Mouse (Mus musculus) midbrain, embryonic 11.5 days (tissue): ENCODE results near the gene Mcm3. TPM values are rescaled to one million over a fixed set of nuclear protein-coding genes. Genes with fewer than 3 reads are reported as not detected.
"Not testable (repeated sequence)": the region's sequence is repeated elsewhere in the genome, so short reads cannot be mapped to it uniquely, and the experiment has no call there.

ENCODE experiments used
- ATAC-seq: fragments of 200-750 bp; cut with Nextera tagmentation; 2 replicates; pipeline ENCODE4 v1.8.0; 2017; ENCODE audit warnings: moderate TSS enrichment, moderate library complexity; ENCODE audit not compliant: low FRiP score
- DNase-seq: peaks from one replicate; pipeline ENCODE4 v3.0.0; 2015; ENCODE audit warnings: low spot score; ENCODE audit errors: missing footprints
- H3K27ac ChIP-seq: fragments of 300-500 bp; sonication (generic); 2 replicates; pipeline ENCODE4 v1.5.1; 2014; ENCODE audit warnings: low read depth, low read length
- H3K27me3 ChIP-seq: fragments of 300-500 bp; sonication (generic); 2 replicates; pipeline ENCODE4 v1.6.1; 2014; ENCODE audit warnings: mild to moderate bottlenecking, low read length, moderate library complexity, mixed read lengths; ENCODE audit not compliant: control insufficient read depth, insufficient read depth
- H3K36me3 ChIP-seq: fragments of 300-500 bp; sonication (generic); 2 replicates; pipeline ENCODE4 v1.6.1; 2014; ENCODE audit warnings: mild to moderate bottlenecking, low read length, moderate library complexity, mixed read lengths; ENCODE audit not compliant: control insufficient read depth, insufficient read depth
- H3K4me1 ChIP-seq: fragments of 300-500 bp; sonication (generic); 2 replicates; pipeline ENCODE4 v1.6.1; 2014; ENCODE audit warnings: low read length; ENCODE audit not compliant: control insufficient read depth, insufficient read depth
- H3K4me2 ChIP-seq: fragments of 300-500 bp; sonication (generic); 2 replicates; pipeline ENCODE4 v1.6.1; 2014; ENCODE audit warnings: mild to moderate bottlenecking, moderate library complexity
- H3K4me3 ChIP-seq: fragments of 300-500 bp; sonication (generic); 2 replicates; pipeline ENCODE4 v1.5.1; 2014; ENCODE audit warnings: low read depth, low read length
- H3K9ac ChIP-seq: fragments of 300-500 bp; sonication (generic); 2 replicates; pipeline ENCODE4 v1.6.1; 2014; ENCODE audit warnings: low read length
- H3K9me3 ChIP-seq: fragments of 300-500 bp; sonication (generic); 2 replicates; pipeline ENCODE4 v1.6.1; 2016; ENCODE audit warnings: low read length; ENCODE audit not compliant: control insufficient read depth
- WGBS: fragments of 180-500 bp; shearing (Covaris S2); extraction: QIAGEN DNeasy Blood & Tissue Kit; methylation state at CpG from one replicate; pipeline ENCODE4 v1.1.7; 2014; 5-methylcytosine and 5-hydroxymethylcytosine counted together
- polyA plus RNA-seq: library from polyadenylated mRNA; unstranded; fragments of >200 nt; fragmentation: Nextera tagmentation; extraction: Ambion mirVana; gene quantifications from 2 replicates; pipeline ENCODE4 v1.2.1, GENCODE M21; 2014

Mcm3 gene
- polyA plus RNA-seq, 1 experiment from 2014 or later: 210 TPM

- WGBS: 85% methylated on average over 1 of the region's 1 CpGs
- not testable (repeated sequence) for H3K36me3 ChIP-seq
Observed at GRCm38 (mm10) chr1:20790517-20790916, 29.6 kb downstream of the Mcm3 start, which contains the start of gene Il17f. Il17f (minus strand) TSS chr1:20790617.

GRCm38 (mm10) chr1:20788419-20788818, 31.7 kb downstream of the Mcm3 start:
- H3K36me3 ChIP-seq: no peaks in the 10 kb centered on the region
- H3K4me1 ChIP-seq: no peaks in the 10 kb centered on the region
- no peak overlapping the region for H3K9ac ChIP-seq
- DNase-seq (peak; percentile 73), ATAC-seq (no peak)
- 36% methylated on average over 10 of the region's 10 CpGs for WGBS
- H3K27me3 ChIP-seq: no peaks in the 10 kb centered on the region
- no peak overlapping the region for H3K4me2 ChIP-seq
- no peaks in the 10 kb centered on the region for H3K9me3 ChIP-seq
- no peak overlapping the region for H3K27ac ChIP-seq
- no peak overlapping the region for H3K4me3 ChIP-seq

More at GRCm38 (mm10) chr1:20790517-20790916, 29.6 kb downstream of the Mcm3 start, which contains the start of gene Il17f:
- not testable (repeated sequence) for H3K4me2 ChIP-seq, H3K27me3 ChIP-seq, H3K9me3 ChIP-seq, H3K4me3 ChIP-seq, DNase-seq, H3K9ac ChIP-seq, ATAC-seq, H3K4me1 ChIP-seq, H3K27ac ChIP-seq

GRCm38 (mm10) chr1:20787046-20787445, 33.1 kb downstream of the Mcm3 start:
- H3K27ac ChIP-seq: no peak overlapping the region
- H3K36me3 ChIP-seq: no peaks in the 10 kb centered on the region
- no peaks in the 10 kb centered on the region for H3K9me3 ChIP-seq
- WGBS: 56% methylated on average over 8 of the region's 8 CpGs
- H3K4me2 ChIP-seq: no peak overlapping the region
- H3K27me3 ChIP-seq: no peaks in the 10 kb centered on the region
- no peaks in the 10 kb centered on the region for H3K4me1 ChIP-seq
- no peak for ATAC-seq
- no peak overlapping the region for H3K9ac ChIP-seq
- DNase-seq: peak; percentile 39
- no peak overlapping the region for H3K4me3 ChIP-seq

- no peak overlapping the region for H3K4me3 ChIP-seq
- H3K27me3 ChIP-seq: no peaks in the 10 kb centered on the region
- peaks cover 2% of the 10 kb centered on the region; the same call in 1 of the 2 replicates for H3K9me3 ChIP-seq
- WGBS: 85% methylated on average over 2 of the region's 2 CpGs
- no peaks in the 10 kb centered on the region for H3K4me1 ChIP-seq
- DNase-seq: peak; percentile 77
- no peak overlapping the region for H3K4me2 ChIP-seq
- H3K27ac ChIP-seq: no peak overlapping the region
- no peak for ATAC-seq
- no peak overlapping the region for H3K9ac ChIP-seq
- H3K36me3 ChIP-seq: no peaks in the 10 kb centered on the region
Observed at GRCm38 (mm10) chr1:20778366-20778765, 41.7 kb downstream of the Mcm3 start.

- H3K4me3 ChIP-seq, H3K9ac ChIP-seq, H3K4me1 ChIP-seq, H3K36me3 ChIP-seq, H3K27ac ChIP-seq, H3K27me3 ChIP-seq, ATAC-seq, H3K4me2 ChIP-seq, H3K9me3 ChIP-seq: not testable (repeated sequence)
- WGBS: 87% methylated on average over 4 of the region's 4 CpGs
- peak; percentile 8 for DNase-seq
Observed at GRCm38 (mm10) chr1:20774026-20774730, 45.9 kb downstream of the Mcm3 start.

- Histone ChIP-seq H3K9ac (no peak overlapping the region), H3K27ac (no peak overlapping the region), H3K4me1 (no peaks in the 10 kb centered on the region), H3K4me3 (no peak overlapping the region), H3K36me3 (no peaks in the 10 kb centered on the region), H3K27me3 (no peaks in the 10 kb centered on the region), H3K4me2 (no peak overlapping the region), H3K9me3 (no peaks in the 10 kb centered on the region)
- no peak for ATAC-seq
- WGBS: 86% methylated on average over 6 of the region's 6 CpGs
- DNase-seq: no peak
Observed at GRCm38 (mm10) chr1:20766526-20766925, 53.6 kb downstream of the Mcm3 start.

GRCm38 (mm10) chr1:20761411-20761810, 58.7 kb downstream of the Mcm3 start:
- 78% methylated on average over 4 of the region's 4 CpGs for WGBS
- Histone ChIP-seq H3K4me1 (no peaks in the 10 kb centered on the region), H3K27ac (no peak overlapping the region), H3K9me3 (no peaks in the 10 kb centered on the region), H3K27me3 (no peaks in the 10 kb centered on the region), H3K4me3 (no peak overlapping the region), H3K4me2 (no peak overlapping the region), H3K36me3 (no peaks in the 10 kb centered on the region), H3K9ac (no peak overlapping the region)
- peak; percentile 65 for DNase-seq
- no peak for ATAC-seq

GRCm38 (mm10) chr1:20760331-20760730, 59.8 kb downstream of the Mcm3 start:
- no peaks in the 10 kb centered on the region for H3K27me3 ChIP-seq
- peak; percentile 62 for DNase-seq
- H3K27ac ChIP-seq: no peak overlapping the region
- WGBS: 85% methylated on average over 5 of the region's 5 CpGs
- no peak for ATAC-seq
- H3K4me1 ChIP-seq: no peaks in the 10 kb centered on the region
- H3K4me2 ChIP-seq: no peak overlapping the region
- no peak overlapping the region for H3K4me3 ChIP-seq
- H3K9me3 ChIP-seq: no peaks in the 10 kb centered on the region
- no peaks in the 10 kb centered on the region for H3K36me3 ChIP-seq
- H3K9ac ChIP-seq: no peak overlapping the region

- H3K4me3 ChIP-seq: no peak overlapping the region
- no peak overlapping the region for H3K9ac ChIP-seq
- no peaks in the 10 kb centered on the region for H3K4me1 ChIP-seq
- ATAC-seq: no peak
- no peaks in the 10 kb centered on the region for H3K36me3 ChIP-seq
- no peaks in the 10 kb centered on the region for H3K9me3 ChIP-seq
- no peaks in the 10 kb centered on the region for H3K27me3 ChIP-seq
- peak; percentile 8 for DNase-seq
- no peak overlapping the region for H3K4me2 ChIP-seq
- 91% methylated on average over 10 of the region's 10 CpGs for WGBS
- H3K27ac ChIP-seq: no peak overlapping the region
Observed at GRCm38 (mm10) chr1:20759799-20760198, 60.3 kb downstream of the Mcm3 start.
